ENCODE assay signal across 30 mouse cellular contexts in genomic region chr11:57062441-57062840, GRCm38 (mm10). TPM values are rescaled to one million over a fixed set of nuclear protein-coding genes. Genes with fewer than 3 reads are reported as not detected.
DNase-seq lines count a peak whose midpoint lies in the region; ATAC-seq and TF ChIP-seq lines count a peak whose summit lies in the region.
"Had no signal": no experiment of that assay in that cellular context is flagged by ENCODE, and none has a peak within 500 bp of the region (broad histone marks: within the 10 kb centered on the region; RNA-seq: fewer than 3 reads in every experiment).

No protein-coding gene starts in this region.

- no peak for TF ChIP-seq CTCF in liver, adult 2 months (IDR thresholded peaks at IDR 0.05; ENCODE audit: low read depth, low read length)

- TF ChIP-seq POLR2A in liver, adult 2 months (IDR thresholded peaks at IDR 0.05; ENCODE audit: extremely low read depth, insufficient read depth, low read length): no peak

- no peaks in the 10 kb centered on the region for H3K36me3 ChIP-seq in liver, adult 2 months (ENCODE audit: control insufficient read depth, insufficient read depth, low read length)
- no peaks in the 10 kb centered on the region for H3K36me3 ChIP-seq in liver, embryonic 12.5 days
- H3K36me3 ChIP-seq: embryonic facial prominence, embryonic 10.5 days; embryonic facial prominence, embryonic 13.5 days; forebrain, embryonic 12.5 days; forebrain, embryonic 15.5 days; G1E; heart, embryonic 12.5 days; heart, embryonic 15.5 days; hindbrain, embryonic 10.5 days had no signal

- WGBS in liver, adult 2 months: 22% methylated on average over 3 of the region's 3 CpGs
- WGBS in liver, embryonic 12.5 days (ENCODE audit: insufficient replicate concordance): 45% methylated on average over 3 of the region's 3 CpGs

- no peak for ATAC-seq in liver, embryonic 12.5 days
- ATAC-seq: forebrain, embryonic 15.5 days; hindbrain, postnatal 0 days; Patski had no signal

- no peak overlapping the region for H3K4me2 ChIP-seq in liver, embryonic 12.5 days
- H3K4me2 ChIP-seq: embryonic facial prominence, embryonic 13.5 days; forebrain, embryonic 12.5 days; forebrain, embryonic 15.5 days; heart, embryonic 12.5 days; heart, embryonic 15.5 days; hindbrain, embryonic 14.5 days had no signal

- no peak overlapping the region for H3K4me3 ChIP-seq in liver, adult 2 months (ENCODE audit: insufficient read depth, low read depth, low read length)
- no peak overlapping the region for H3K4me3 ChIP-seq in liver, embryonic 12.5 days
- H3K4me3 ChIP-seq: embryonic facial prominence, embryonic 10.5 days; embryonic facial prominence, embryonic 13.5 days; erythroblast, embryonic 14.5 days; forebrain, embryonic 12.5 days; forebrain, embryonic 15.5 days; heart, embryonic 12.5 days; heart, embryonic 15.5 days; hindbrain, embryonic 10.5 days had no signal

- H3K4me1 ChIP-seq in liver, adult 2 months (ENCODE audit: control insufficient read depth, insufficient read depth, low read length): no peaks in the 10 kb centered on the region
- no peaks in the 10 kb centered on the region for H3K4me1 ChIP-seq in liver, embryonic 12.5 days
- H3K4me1 ChIP-seq: embryonic facial prominence, embryonic 10.5 days; embryonic facial prominence, embryonic 13.5 days; forebrain, embryonic 12.5 days; forebrain, embryonic 15.5 days; heart, embryonic 12.5 days; heart, embryonic 15.5 days; hindbrain, embryonic 10.5 days had no signal

- no peaks in the 10 kb centered on the region for H3K79me2 ChIP-seq in liver, adult 2 months (ENCODE audit: control insufficient read depth, insufficient read depth, low read length)

- H3K9ac ChIP-seq in liver, adult 2 months (ENCODE audit: low read depth, low read length): no peak overlapping the region
- H3K9ac ChIP-seq in liver, embryonic 12.5 days: no peak overlapping the region
- H3K9ac ChIP-seq: embryonic facial prominence, embryonic 13.5 days; forebrain, embryonic 12.5 days; forebrain, embryonic 15.5 days; heart, embryonic 12.5 days; heart, embryonic 15.5 days; hindbrain, embryonic 14.5 days had no signal

- no peaks in the 10 kb centered on the region for H3K27me3 ChIP-seq in liver, adult 2 months (ENCODE audit: control insufficient read depth, insufficient read depth, low read length)
- H3K27me3 ChIP-seq in liver, embryonic 12.5 days (replicated peaks): no peaks in the 10 kb centered on the region
- H3K27me3 ChIP-seq: embryonic facial prominence, embryonic 13.5 days; forebrain, embryonic 12.5 days; forebrain, embryonic 15.5 days; heart, embryonic 12.5 days; heart, embryonic 15.5 days; Patski had no signal

- H3K27ac ChIP-seq in liver, adult 2 months (replicated peaks; ENCODE audit: insufficient read depth, low read depth, low read length): no peak overlapping the region
- no peak overlapping the region for H3K27ac ChIP-seq in liver, embryonic 12.5 days
- H3K27ac ChIP-seq: embryonic facial prominence, embryonic 10.5 days; embryonic facial prominence, embryonic 13.5 days; forebrain, embryonic 12.5 days; forebrain, embryonic 15.5 days; heart, embryonic 15.5 days; hindbrain, embryonic 10.5 days; hindbrain, embryonic 14.5 days; hindbrain, postnatal 0 days had no signal

- H3K9me3 ChIP-seq in liver, embryonic 12.5 days (replicated peaks): no peaks in the 10 kb centered on the region
- H3K9me3 ChIP-seq: embryonic facial prominence, embryonic 10.5 days; embryonic facial prominence, embryonic 13.5 days; forebrain, embryonic 12.5 days; forebrain, embryonic 15.5 days; heart, embryonic 12.5 days; heart, embryonic 15.5 days; hindbrain, embryonic 10.5 days had no signal

- DNase-seq in layer of hippocampus, adult 11-12 months (ENCODE audit: low spot score): peak; percentile 50
- no peak for DNase-seq in layer of hippocampus, postnatal 36 days
- DNase-seq in liver, adult 2 months (ENCODE audit: extremely low read depth, low read depth, low spot score): peak; percentile 14
- peak; percentile 35 to 46 for DNase-seq in layer of hippocampus, adult 8-10 months (ENCODE audit: low spot score in 2 of 2)
- DNase-seq in telencephalon, adult 2 months (ENCODE audit: low read depth, low spot score): peak; percentile 35
- DNase-seq in adrenal gland, postnatal 25 days: no peak
- DNase-seq: adrenal gland, postnatal 10 days; B cell, adult 2 months; cerebellum, adult 11-12 months; cerebellum, adult 8-10 months; cerebellum, postnatal 10 days; cerebellum, postnatal 36 days; embryo, embryonic 11 days; gastrocnemius, postnatal 25 days; heart, adult 18-20 months; heart, postnatal 10 days; heart, postnatal 36 days had no signal

RNA-seq across cellular contexts. Expression of gene Gria1, which starts 51.3 kb away (rescaled TPM):
- total RNA-seq in layer of hippocampus, postnatal 36 days (2021): 100 to 1,000 TPM; 709 to 721 TPM
- 0.13 and 0.83 TPM in 2 replicates for total RNA-seq in liver, adult 2 months (2014; rRNA removed)
- not detected in 2 replicates for polyA plus RNA-seq in liver, adult 2 months (2012; rRNA removed)
- 0.07 and 0.42 TPM in 2 replicates for polyA plus RNA-seq in liver, embryonic 12.5 days (2016; fragmentation: Nextera tagmentation; extraction: Ambion mirVana)
- 100 to 1,000 TPM; 597 to 781 (median 683) TPM for total RNA-seq in layer of hippocampus, adult 8-10 months (2022)
- total RNA-seq in adrenal gland, postnatal 25 days (2021): 0.24 TPM in 1 of 2 replicates, not detected in the other
- polyA plus RNA-seq: erythroblast, embryonic 14.5 days; G1E had no signal

Comparison
In these comparisons a context has a peak if more than half of its experiments do, and no peak if none do; other contexts are left out.
1. DNase-seq: peak in layer of hippocampus, adult 11-12 months (single experiment), liver, adult 2 months (single experiment), layer of hippocampus, adult 8-10 months (2 of 2) and telencephalon, adult 2 months (single experiment); none in layer of hippocampus, postnatal 36 days (0 of 2) and adrenal gland, postnatal 25 days (single experiment).
2. RNA of gene Gria1, which starts 51.3 kb away (total RNA-seq): 597 to 781 TPM in layer of hippocampus, adult 8-10 months and 709 to 721 TPM in layer of hippocampus, postnatal 36 days; 0.13 to 0.83 TPM in liver, adult 2 months and 0.24 TPM in adrenal gland, postnatal 25 days; every median in the first group is over 100 times any median in the second.